Mouse (Mus musculus): ENCODE measurements around the gene Snapc1. TPM values are rescaled to one million over a fixed set of nuclear protein-coding genes. Genes with fewer than 3 reads are reported as not detected.

The Snapc1 gene
- polyA plus RNA-seq, 1 experiment from 2014 or later, result 23.5 TPM

- Histone ChIP-seq H3K27ac (no peak overlapping the region), H3K4me3 (no peak overlapping the region), H3K9me3 (replicated peaks) (no peaks in the 10 kb centered on the region), H3K27me3 (ENCODE audit: low read depth, poor library complexity, severe bottlenecking) (0 out of 2 replicates have a peak, but pooled peaks cover 5% of the 10 kb centered on the region), H3K36me3 (no peaks in the 10 kb centered on the region), H3K4me1 (peaks cover 4% of the 10 kb centered on the region; the same call in 1 of the 2 replicates)
- DNase-seq (ENCODE audit: low spot score), result no peak
- 90% methylated on average over 3 of the region's 3 CpGs for WGBS
These were observed 6.6 kb upstream of the Snapc1 start for GRCm38 (mm10) chr12:73957676-73958075.

GRCm38 (mm10) chr12:73958830-73959229 is 5.5 kb upstream of the Snapc1 start:
- Histone ChIP-seq H3K27me3 (ENCODE audit: low read depth, poor library complexity, severe bottlenecking) (0 out of 2 replicates have a peak, but pooled peaks cover 5% of the 10 kb centered on the region), H3K4me1 (no peaks in the 10 kb centered on the region), H3K36me3 (no peaks in the 10 kb centered on the region), H3K9me3 (replicated peaks) (no peaks in the 10 kb centered on the region), H3K27ac (no peak overlapping the region), H3K4me3 (no peak overlapping the region)
- 83% methylated on average over 2 of the region's 2 CpGs for WGBS
- peak; percentile 6 for DNase-seq (ENCODE audit: low spot score)

DNA sequence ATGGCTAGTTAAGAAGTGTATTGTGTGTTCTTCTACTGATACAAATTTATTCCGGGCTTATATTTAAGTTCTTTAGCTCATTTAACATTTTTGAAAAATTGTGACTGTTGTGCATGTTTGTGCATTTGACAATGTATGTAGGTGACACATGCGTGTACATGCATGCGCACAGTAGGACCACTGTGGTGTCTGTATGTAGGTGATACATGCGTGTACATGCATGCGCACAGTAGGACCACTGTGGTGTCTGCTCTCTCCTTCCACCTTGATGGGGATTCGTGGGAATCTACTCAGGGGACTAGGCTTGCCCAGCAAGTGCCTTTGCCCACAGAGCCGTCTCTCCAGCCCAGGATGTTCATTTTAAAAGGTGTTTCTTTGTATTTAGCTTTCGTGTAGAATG is 4.9 kb downstream of the Snapc1 start:
- no peak for DNase-seq (ENCODE audit: low spot score)
- peaks cover 3% of the 10 kb centered on the region for H3K9me3 ChIP-seq (replicated peaks)
- peaks cover 7% of the 10 kb centered on the region for H3K4me1 ChIP-seq
- peaks cover 70% of the 10 kb centered on the region for H3K36me3 ChIP-seq
- H3K27ac ChIP-seq, result no peak overlapping the region
- 96% methylated on average over 8 of the region's 8 CpGs for WGBS
- H3K4me3 ChIP-seq, result no peak overlapping the region
- H3K27me3 ChIP-seq (ENCODE audit: low read depth, poor library complexity, severe bottlenecking), result no peaks in the 10 kb centered on the region

DNA sequence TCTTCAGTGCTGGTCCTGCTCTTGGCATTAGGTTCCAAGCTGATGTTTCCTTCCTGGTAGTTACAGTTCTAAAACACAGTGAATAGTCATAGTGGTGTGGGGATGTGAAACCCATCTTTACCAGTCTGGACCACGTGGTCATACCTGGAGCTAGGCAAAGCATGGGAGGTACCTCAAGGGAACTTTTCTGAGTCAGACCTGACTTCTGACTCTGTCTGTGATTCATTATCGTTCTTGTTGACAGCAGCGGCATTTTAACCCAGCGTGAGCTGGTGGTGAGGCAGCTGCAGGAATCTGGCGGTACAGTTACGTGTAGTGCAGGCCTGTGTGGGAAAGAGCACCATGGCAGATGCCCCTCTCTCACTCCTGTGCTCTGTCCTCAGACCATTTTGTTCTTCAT is 10.3 kb downstream of the Snapc1 start:
- DNase-seq (ENCODE audit: low spot score), result no peak
- H3K27ac ChIP-seq, result no peak overlapping the region
- H3K36me3 ChIP-seq, result peaks cover 97% of the 10 kb centered on the region
- WGBS, result 95% methylated on average over 6 of the region's 6 CpGs
- no peaks in the 10 kb centered on the region for H3K4me1 ChIP-seq
- no peak overlapping the region for H3K4me3 ChIP-seq
- H3K9me3 ChIP-seq (replicated peaks), result peaks cover 3% of the 10 kb centered on the region
- no peaks in the 10 kb centered on the region for H3K27me3 ChIP-seq (ENCODE audit: low read depth, poor library complexity, severe bottlenecking)

DNA sequence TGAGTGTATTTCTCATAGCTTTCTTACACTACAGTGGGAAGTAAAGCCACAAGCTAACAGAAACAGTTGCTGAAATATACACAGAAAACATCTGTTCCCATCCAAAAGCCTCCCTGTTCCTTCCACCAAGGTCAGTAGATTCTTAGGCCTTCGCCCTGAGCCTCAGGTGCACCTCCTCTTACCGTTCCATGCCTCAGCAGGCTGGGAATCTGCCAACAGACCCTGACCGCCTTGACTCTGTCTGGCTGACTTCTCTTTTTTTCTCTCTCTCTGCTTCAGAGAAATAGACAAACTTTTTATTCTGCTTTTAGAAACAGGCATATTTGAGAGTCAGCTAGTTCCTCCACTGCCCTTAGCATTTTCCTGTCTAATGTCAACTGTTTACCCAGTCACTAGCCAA is 13.9 kb downstream of the Snapc1 start:
- H3K27me3 ChIP-seq (ENCODE audit: low read depth, poor library complexity, severe bottlenecking), result no peaks in the 10 kb centered on the region
- DNase-seq (ENCODE audit: low spot score), result no peak
- 95% methylated on average over 3 of the region's 3 CpGs for WGBS
- no peak overlapping the region for H3K4me3 ChIP-seq
- no peaks in the 10 kb centered on the region for H3K4me1 ChIP-seq
- peaks cover 97% of the 10 kb centered on the region for H3K36me3 ChIP-seq
- H3K27ac ChIP-seq, result no peak overlapping the region
- no peaks in the 10 kb centered on the region for H3K9me3 ChIP-seq (replicated peaks)

- Histone ChIP-seq H3K4me1 (no peaks in the 10 kb centered on the region), H3K4me3 (no peak overlapping the region), H3K27ac (no peak overlapping the region), H3K27me3 (ENCODE audit: low read depth, poor library complexity, severe bottlenecking) (no peaks in the 10 kb centered on the region), H3K9me3 (replicated peaks) (no peaks in the 10 kb centered on the region), H3K36me3 (peaks cover 97% of the 10 kb centered on the region)
- no peak for DNase-seq (ENCODE audit: low spot score)
- WGBS, result 91% methylated on average over 5 of the region's 5 CpGs
These were observed 15.4 kb downstream of the Snapc1 start for GRCm38 (mm10) chr12:73979667-73980066.

GRCm38 (mm10) chr12:73982533-73982932 is 18.3 kb downstream of the Snapc1 start:
- no peaks in the 10 kb centered on the region for H3K9me3 ChIP-seq (replicated peaks)
- no peak overlapping the region for H3K27ac ChIP-seq
- no peak overlapping the region for H3K4me3 ChIP-seq
- H3K27me3 ChIP-seq (ENCODE audit: low read depth, poor library complexity, severe bottlenecking), result no peaks in the 10 kb centered on the region
- H3K36me3 ChIP-seq, result peaks cover 89% of the 10 kb centered on the region
- 85% methylated on average over 14 of the region's 14 CpGs for WGBS
- DNase-seq (ENCODE audit: low spot score), result no peak
- no peaks in the 10 kb centered on the region for H3K4me1 ChIP-seq

DNA sequence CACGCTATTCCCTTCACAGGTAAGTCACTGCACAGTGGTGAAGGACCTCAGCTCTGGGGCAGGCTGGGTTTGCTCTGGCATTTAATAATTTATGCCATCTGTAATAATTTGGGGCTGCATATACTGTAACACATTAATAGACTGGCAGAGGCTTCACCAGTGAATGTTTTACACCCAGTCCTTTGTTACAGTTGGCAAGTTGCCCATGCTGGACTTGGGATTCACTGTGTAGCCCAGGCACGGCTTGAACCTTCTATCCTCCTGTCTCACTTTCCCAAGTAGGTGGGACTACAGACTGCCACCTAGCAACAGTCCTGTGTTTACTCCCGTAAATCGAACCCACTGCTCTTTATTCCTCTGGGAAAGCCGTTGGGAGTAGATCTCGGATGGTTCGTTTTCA is 22.0 kb downstream of the Snapc1 start:
- WGBS, result 92% methylated on average over 7 of the region's 7 CpGs

DNA sequence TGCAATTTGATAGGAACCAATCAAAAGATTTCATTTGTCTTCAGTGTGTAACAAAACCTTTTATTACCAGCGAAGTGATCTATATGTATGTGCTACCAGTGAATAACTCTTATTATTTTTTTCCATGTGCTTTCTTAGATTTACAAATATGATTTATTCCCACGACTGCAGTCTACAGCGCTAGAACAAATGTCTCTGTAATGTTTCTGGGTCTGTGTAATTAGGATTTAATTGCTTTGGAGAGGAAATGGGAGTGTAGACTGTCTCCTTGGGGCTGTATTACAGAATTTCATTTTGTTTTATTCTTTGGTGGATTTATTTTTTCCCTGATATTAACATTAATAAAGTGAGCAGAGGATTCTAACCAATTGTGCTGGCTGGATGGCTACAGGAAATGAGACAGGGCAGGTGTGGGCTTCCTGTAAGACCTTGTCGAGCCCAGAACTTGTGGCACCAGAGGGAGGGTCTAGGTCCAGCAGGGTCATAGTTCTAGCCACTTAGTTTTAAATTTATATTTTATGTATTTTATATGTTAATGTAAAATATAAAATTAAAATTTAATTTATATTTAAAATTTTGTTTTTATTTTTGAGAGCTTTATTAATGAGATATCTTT is 24.2 kb downstream of the Snapc1 start:
- Histone ChIP-seq H3K27ac (no peak overlapping the region), H3K4me3 (no peak overlapping the region), H3K36me3 (peaks cover 32% of the 10 kb centered on the region), H3K27me3 (ENCODE audit: low read depth, poor library complexity, severe bottlenecking) (no peaks in the 10 kb centered on the region), H3K4me1 (no peaks in the 10 kb centered on the region), H3K9me3 (replicated peaks) (no peaks in the 10 kb centered on the region)
- WGBS, result 86% methylated on average over 4 of the region's 4 CpGs
- no peak for DNase-seq (ENCODE audit: low spot score)

More for the DNA sequence above, 22.0 kb downstream of the Snapc1 start:
- Histone ChIP-seq H3K4me3 (no peak overlapping the region), H3K36me3 (peaks cover 54% of the 10 kb centered on the region), H3K9me3 (replicated peaks) (no peaks in the 10 kb centered on the region), H3K27me3 (ENCODE audit: low read depth, poor library complexity, severe bottlenecking) (no peaks in the 10 kb centered on the region), H3K4me1 (no peaks in the 10 kb centered on the region), H3K27ac (no peak overlapping the region)
- no peak for DNase-seq (ENCODE audit: low spot score)

DNA sequence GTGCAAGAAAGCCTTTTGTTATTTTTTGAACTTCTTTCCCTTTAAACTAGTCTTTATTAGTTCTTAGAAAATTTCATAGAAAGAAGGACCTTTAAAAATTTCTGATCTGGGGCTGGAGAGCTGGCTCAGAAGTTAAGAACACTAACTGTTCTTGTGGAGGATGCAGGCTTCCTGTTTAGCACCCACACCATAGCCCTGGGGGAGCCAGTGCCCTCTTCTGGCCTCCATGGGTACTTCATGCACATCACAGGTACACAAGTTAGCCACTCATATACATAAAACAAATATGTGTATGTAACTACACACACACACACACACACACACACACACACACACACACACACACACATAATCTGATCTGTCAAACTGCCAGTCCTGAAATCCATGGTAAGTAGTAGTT is 25.3 kb downstream of the Snapc1 start:
- DNase-seq (ENCODE audit: low spot score), result peak; percentile 54
- Histone ChIP-seq H3K9me3 (replicated peaks) (no peaks in the 10 kb centered on the region), H3K27me3 (ENCODE audit: low read depth, poor library complexity, severe bottlenecking) (no peaks in the 10 kb centered on the region), H3K27ac (no peak overlapping the region), H3K4me1 (no peaks in the 10 kb centered on the region), H3K4me3 (no peak overlapping the region), H3K36me3 (peaks cover 21% of the 10 kb centered on the region)

- no peaks in the 10 kb centered on the region for H3K36me3 ChIP-seq
- 57% methylated on average over 12 of the region's 12 CpGs for WGBS
These were observed 32.6 kb downstream of the Snapc1 start for GRCm38 (mm10) chr12:73996906-73997296.

DNA sequence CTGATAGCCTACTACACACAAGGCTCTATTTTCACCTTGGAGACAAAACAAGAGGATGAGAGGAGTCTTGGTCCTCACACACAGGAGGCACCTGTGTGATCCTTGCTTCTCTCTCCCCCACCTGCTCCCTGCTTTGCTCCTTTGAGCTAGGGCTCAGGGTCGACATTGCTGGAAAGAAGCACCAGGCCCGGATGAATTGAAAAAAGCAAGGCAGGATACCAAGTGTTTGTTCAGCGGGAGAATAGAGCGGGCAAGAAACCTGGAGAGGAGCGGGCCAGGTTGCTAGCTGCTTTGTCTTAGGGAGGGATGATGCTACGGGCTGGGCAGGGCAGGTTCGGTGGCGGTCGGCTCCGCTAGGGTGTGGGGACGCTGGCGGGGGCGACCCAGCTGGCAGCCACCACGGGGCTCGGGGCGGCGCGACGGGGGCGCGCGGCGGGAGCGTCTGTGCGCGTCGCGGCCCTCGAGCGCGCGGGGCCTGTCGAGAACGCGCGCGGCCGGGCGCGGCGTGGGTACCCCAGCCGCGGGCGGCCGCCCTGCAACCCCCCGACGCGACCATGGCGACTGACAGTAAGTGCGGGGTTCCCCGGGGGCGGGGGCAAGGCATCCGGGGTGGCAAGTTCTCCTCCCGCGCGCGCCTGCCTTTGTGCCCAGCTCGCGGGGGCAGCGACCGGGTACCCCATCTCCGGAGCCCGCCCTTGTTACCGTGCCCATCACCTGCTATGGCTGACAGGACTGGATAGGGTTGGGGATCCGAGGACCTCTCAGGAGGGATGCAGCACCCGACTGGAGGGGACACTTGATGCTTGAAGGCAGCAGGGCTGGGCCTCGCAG is 33.2 kb downstream of the Snapc1 start, which contains the start of gene Syt16:
Syt16 (plus strand) TSS at position 365 of the 831 bp plus-strand sequence.
- Histone ChIP-seq H3K4me1 (peaks cover 12% of the 10 kb centered on the region), H3K27ac (peak within 1 kb of the TSS; percentile 79)
- DNase-seq (ENCODE audit: low spot score), result peak; percentile 53

More at GRCm38 (mm10) chr12:73996906-73997296, 32.6 kb downstream of the Snapc1 start:
- peak overlapping the region; percentile 68 for H3K4me3 ChIP-seq
- no peak overlapping the region for H3K27ac ChIP-seq
- H3K27me3 ChIP-seq (ENCODE audit: low read depth, poor library complexity, severe bottlenecking), result peaks cover 49% of the 10 kb centered on the region
- no peaks in the 10 kb centered on the region for H3K9me3 ChIP-seq (replicated peaks)
- no peak for DNase-seq (ENCODE audit: low spot score)
- peaks cover 12% of the 10 kb centered on the region for H3K4me1 ChIP-seq

DNA sequence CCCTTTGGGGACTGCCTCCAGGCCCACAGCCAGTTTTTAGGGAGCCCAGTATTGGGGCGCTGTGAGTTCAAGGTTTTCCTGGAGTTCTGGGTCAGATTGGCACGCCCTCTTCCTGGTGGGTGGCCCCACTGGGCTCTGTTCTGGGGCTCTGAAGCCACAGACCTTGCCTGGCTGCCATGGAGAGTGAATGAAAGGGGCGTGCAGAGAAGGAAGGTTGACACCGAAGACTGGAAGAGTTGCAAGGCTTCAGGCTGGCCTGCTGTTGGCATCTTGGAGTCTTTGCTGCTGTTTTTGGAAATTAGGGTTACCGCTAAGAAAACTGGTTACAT is 33.8 kb downstream of the Snapc1 start:
- no peaks in the 10 kb centered on the region for H3K36me3 ChIP-seq
- peak overlapping the region; percentile 79 for H3K27ac ChIP-seq
- H3K27me3 ChIP-seq (ENCODE audit: low read depth, poor library complexity, severe bottlenecking), result peaks cover 49% of the 10 kb centered on the region
- H3K9me3 ChIP-seq (replicated peaks), result no peaks in the 10 kb centered on the region
- H3K4me3 ChIP-seq, result peak overlapping the region; percentile 68
- no peak for DNase-seq (ENCODE audit: low spot score)
- 36% methylated on average over 5 of the region's 5 CpGs for WGBS
- peaks cover 12% of the 10 kb centered on the region for H3K4me1 ChIP-seq

More for the DNA sequence above, 33.2 kb downstream of the Snapc1 start, which contains the start of gene Syt16:
- no peaks in the 10 kb centered on the region for H3K9me3 ChIP-seq (replicated peaks)
- peaks cover 49% of the 10 kb centered on the region for H3K27me3 ChIP-seq (ENCODE audit: low read depth, poor library complexity, severe bottlenecking)
- no peaks in the 10 kb centered on the region for H3K36me3 ChIP-seq
- 2% methylated on average over 65 of the region's 67 CpGs for WGBS
- peak within 1 kb of the TSS; percentile 68 for H3K4me3 ChIP-seq

Data from limb, embryonic 10.5 days (tissue).